Mouse (Mus musculus): Measurements from ENCODE around the gene Erfe. TPM values are rescaled to one million over a fixed set of nuclear protein-coding genes. Genes with fewer than 3 reads are reported as not detected.
A peak's percentile ranks its signal among the peaks of the same experiment; 100 is the strongest.

Gene Erfe
- total RNA-seq, 1 experiment from 2014 or later, result 0.48 TPM

GRCm38 (mm10) chr1:91367295-91367694, 1.1 kb downstream of the Erfe start:
- ATAC-seq (replicated peaks; ENCODE audit: insufficient number of reproducible peaks, low FRiP score, low TSS enrichment, poor library complexity, severe bottlenecking), result no peak

GRCm38 (mm10) chr1:91369408-91369807, 3.2 kb downstream of the Erfe start:
- no peak for ATAC-seq (replicated peaks; ENCODE audit: insufficient number of reproducible peaks, low FRiP score, low TSS enrichment, poor library complexity, severe bottlenecking)

- ATAC-seq (replicated peaks; ENCODE audit: insufficient number of reproducible peaks, low FRiP score, low TSS enrichment, poor library complexity, severe bottlenecking), result no peak
Measured at GRCm38 (mm10) chr1:91370055-91370454, 3.8 kb downstream of the Erfe start.

GRCm38 (mm10) chr1:91373414-91373835, 7.2 kb downstream of the Erfe start:
- no peak for ATAC-seq (replicated peaks; ENCODE audit: insufficient number of reproducible peaks, low FRiP score, low TSS enrichment, poor library complexity, severe bottlenecking)

GRCm38 (mm10) chr1:91380453-91381090, 14.3 kb downstream of the Erfe start:
- ATAC-seq (replicated peaks; ENCODE audit: insufficient number of reproducible peaks, low FRiP score, low TSS enrichment, poor library complexity, severe bottlenecking), result peak; percentile 76

- no peak for ATAC-seq (replicated peaks; ENCODE audit: insufficient number of reproducible peaks, low FRiP score, low TSS enrichment, poor library complexity, severe bottlenecking)
Measured at GRCm38 (mm10) chr1:91381091-91381471, 14.9 kb downstream of the Erfe start.

- ATAC-seq (replicated peaks; ENCODE audit: insufficient number of reproducible peaks, low FRiP score, low TSS enrichment, poor library complexity, severe bottlenecking), result no peak
Measured at GRCm38 (mm10) chr1:91390369-91390768, 24.1 kb downstream of the Erfe start.

GRCm38 (mm10) chr1:91397927-91398259, 31.7 kb downstream of the Erfe start:
- ATAC-seq (replicated peaks; ENCODE audit: insufficient number of reproducible peaks, low FRiP score, low TSS enrichment, poor library complexity, severe bottlenecking), result no peak

- ATAC-seq (replicated peaks; ENCODE audit: insufficient number of reproducible peaks, low FRiP score, low TSS enrichment, poor library complexity, severe bottlenecking), result peak; percentile 73
Measured at GRCm38 (mm10) chr1:91398260-91399062, 32.2 kb downstream of the Erfe start, which contains the start of gene Ilkap. Gene Ilkap (minus strand): TSS chr1:91398815.

GRCm38 (mm10) chr1:91404976-91405375, 38.7 kb downstream of the Erfe start:
- no peak for ATAC-seq (replicated peaks; ENCODE audit: insufficient number of reproducible peaks, low FRiP score, low TSS enrichment, poor library complexity, severe bottlenecking)

- no peak for ATAC-seq (replicated peaks; ENCODE audit: insufficient number of reproducible peaks, low FRiP score, low TSS enrichment, poor library complexity, severe bottlenecking)
Measured at GRCm38 (mm10) chr1:91405406-91406169, 39.4 kb downstream of the Erfe start.

GRCm38 (mm10) chr1:91407819-91408218, 41.6 kb downstream of the Erfe start:
- ATAC-seq (replicated peaks; ENCODE audit: insufficient number of reproducible peaks, low FRiP score, low TSS enrichment, poor library complexity, severe bottlenecking), result no peak

GRCm38 (mm10) chr1:91411631-91412285, 45.5 kb downstream of the Erfe start:
- no peak for ATAC-seq (replicated peaks; ENCODE audit: insufficient number of reproducible peaks, low FRiP score, low TSS enrichment, poor library complexity, severe bottlenecking)

GRCm38 (mm10) chr1:91412286-91413029, 46.2 kb downstream of the Erfe start:
- ATAC-seq (replicated peaks; ENCODE audit: insufficient number of reproducible peaks, low FRiP score, low TSS enrichment, poor library complexity, severe bottlenecking), result no peak

- peak; percentile 95 for ATAC-seq (replicated peaks; ENCODE audit: insufficient number of reproducible peaks, low FRiP score, low TSS enrichment, poor library complexity, severe bottlenecking)
Measured at GRCm38 (mm10) chr1:91413030-91413506, 46.8 kb downstream of the Erfe start.

- ATAC-seq (replicated peaks; ENCODE audit: insufficient number of reproducible peaks, low FRiP score, low TSS enrichment, poor library complexity, severe bottlenecking), result no peak
Measured at GRCm38 (mm10) chr1:91413536-91413897, 47.3 kb downstream of the Erfe start.

GRCm38 (mm10) chr1:91413898-91414594, 47.8 kb downstream of the Erfe start, which contains the start of gene Hes6:
Gene Hes6 (minus strand): TSS chr1:91414038.
- 0 out of 2 replicates have a peak, but pooled peaks have one; percentile 19 for ATAC-seq (replicated peaks; ENCODE audit: insufficient number of reproducible peaks, low FRiP score, low TSS enrichment, poor library complexity, severe bottlenecking)

- ATAC-seq (replicated peaks; ENCODE audit: insufficient number of reproducible peaks, low FRiP score, low TSS enrichment, poor library complexity, severe bottlenecking), result no peak
Measured at GRCm38 (mm10) chr1:91414903-91415302, 48.7 kb downstream of the Erfe start.

All from monocyte, adult 5-6 weeks (primary cell).